Mouse (Mus musculus): ENCODE measurements around the gene Abcd4. TPM values are rescaled to one million over a fixed set of nuclear protein-coding genes. Genes with fewer than 3 reads are reported as not detected.

Gene Abcd4
- polyA plus RNA-seq, 1 experiment: 16.6 TPM

- H3K27ac ChIP-seq (ENCODE audit: insufficient read depth, low read length): no peak overlapping the region
- H3K27me3 ChIP-seq (ENCODE audit: control insufficient read depth, insufficient read depth, low read length): peaks cover 8% of the 10 kb centered on the region; the same call in 1 of the 2 replicates
- no peaks in the 10 kb centered on the region for H3K36me3 ChIP-seq (ENCODE audit: control insufficient read depth, insufficient read depth, low read length)
- WGBS: 77% methylated on average over 11 of the region's 11 CpGs
- H3K4me1 ChIP-seq (ENCODE audit: control insufficient read depth, insufficient read depth, insufficient read length): no peaks in the 10 kb centered on the region
- DNase-seq (ENCODE audit: low read depth in 1 of 2, low spot score in 2 of 2): no peak
- H3K4me3 ChIP-seq (ENCODE audit: extremely low read depth, insufficient read depth, insufficient read length): no peak overlapping the region
- TF ChIP-seq POLR2A (IDR thresholded peaks at IDR 0.05; ENCODE audit: low read depth, low read length) (no peak), CTCF (IDR thresholded peaks at IDR 0.05; ENCODE audit: extremely low read depth, insufficient read depth, insufficient read length, insufficient replicate concordance) (no peak)
Observed at GRCm38 (mm10) chr12:84577768-84578439, 39.3 kb downstream of the Abcd4 start.

GRCm38 (mm10) chr12:84573094-84573493 lies 44.1 kb downstream of the Abcd4 start:
- WGBS: 41% methylated on average over 7 of the region's 7 CpGs

GRCm38 (mm10) chr12:84572341-84572720 lies 44.9 kb downstream of the Abcd4 start:
- Histone ChIP-seq H3K27me3 (ENCODE audit: control insufficient read depth, insufficient read depth, low read length) (peaks cover 39% of the 10 kb centered on the region), H3K4me3 (ENCODE audit: extremely low read depth, insufficient read depth, insufficient read length) (no peak overlapping the region), H3K27ac (ENCODE audit: insufficient read depth, low read length) (no peak overlapping the region), H3K36me3 (ENCODE audit: control insufficient read depth, insufficient read depth, low read length) (no peaks in the 10 kb centered on the region), H3K4me1 (ENCODE audit: control insufficient read depth, insufficient read depth, insufficient read length) (no peaks in the 10 kb centered on the region)
- 19% methylated on average over 7 of the region's 7 CpGs for WGBS
- no peak for TF ChIP-seq CTCF (IDR thresholded peaks at IDR 0.05; ENCODE audit: extremely low read depth, insufficient read depth, insufficient read length, insufficient replicate concordance)
- no peak for TF ChIP-seq POLR2A (IDR thresholded peaks at IDR 0.05; ENCODE audit: low read depth, low read length)
- DNase-seq (ENCODE audit: low read depth in 1 of 2, low spot score in 2 of 2): no peak

More at GRCm38 (mm10) chr12:84573094-84573493, 44.1 kb downstream of the Abcd4 start:
- H3K27me3 ChIP-seq (ENCODE audit: control insufficient read depth, insufficient read depth, low read length): peaks cover 39% of the 10 kb centered on the region
- no peaks in the 10 kb centered on the region for H3K36me3 ChIP-seq (ENCODE audit: control insufficient read depth, insufficient read depth, low read length)
- H3K4me1 ChIP-seq (ENCODE audit: control insufficient read depth, insufficient read depth, insufficient read length): no peaks in the 10 kb centered on the region
- no peak overlapping the region for H3K4me3 ChIP-seq (ENCODE audit: extremely low read depth, insufficient read depth, insufficient read length)
- no peak overlapping the region for H3K27ac ChIP-seq (ENCODE audit: insufficient read depth, low read length)
- no peak for TF ChIP-seq POLR2A (IDR thresholded peaks at IDR 0.05; ENCODE audit: low read depth, low read length)
- TF ChIP-seq CTCF (IDR thresholded peaks at IDR 0.05; ENCODE audit: extremely low read depth, insufficient read depth, insufficient read length, insufficient replicate concordance): no peak
- no peak for DNase-seq (ENCODE audit: low read depth in 1 of 2, low spot score in 2 of 2)

GRCm38 (mm10) chr12:84571466-84572340 lies 45.5 kb downstream of the Abcd4 start:
- H3K4me3 ChIP-seq (ENCODE audit: extremely low read depth, insufficient read depth, insufficient read length): no peak overlapping the region
- no peak for DNase-seq (ENCODE audit: low read depth in 1 of 2, low spot score in 2 of 2)
- no peak for TF ChIP-seq POLR2A (IDR thresholded peaks at IDR 0.05; ENCODE audit: low read depth, low read length)
- no peak for TF ChIP-seq CTCF (IDR thresholded peaks at IDR 0.05; ENCODE audit: extremely low read depth, insufficient read depth, insufficient read length, insufficient replicate concordance)
- H3K4me1 ChIP-seq (ENCODE audit: control insufficient read depth, insufficient read depth, insufficient read length): no peaks in the 10 kb centered on the region
- no peak overlapping the region for H3K27ac ChIP-seq (ENCODE audit: insufficient read depth, low read length)
- H3K36me3 ChIP-seq (ENCODE audit: control insufficient read depth, insufficient read depth, low read length): no peaks in the 10 kb centered on the region
- WGBS: 7% methylated on average over 43 of the region's 43 CpGs
- peaks cover 39% of the 10 kb centered on the region for H3K27me3 ChIP-seq (ENCODE audit: control insufficient read depth, insufficient read depth, low read length)

GRCm38 (mm10) chr12:84570694-84571415 lies 46.4 kb downstream of the Abcd4 start:
- no peak for DNase-seq (ENCODE audit: low read depth in 1 of 2, low spot score in 2 of 2)
- Histone ChIP-seq H3K4me1 (ENCODE audit: control insufficient read depth, insufficient read depth, insufficient read length) (no peaks in the 10 kb centered on the region), H3K27me3 (ENCODE audit: control insufficient read depth, insufficient read depth, low read length) (peaks cover 39% of the 10 kb centered on the region), H3K27ac (ENCODE audit: insufficient read depth, low read length) (no peak overlapping the region), H3K4me3 (ENCODE audit: extremely low read depth, insufficient read depth, insufficient read length) (no peak overlapping the region), H3K36me3 (ENCODE audit: control insufficient read depth, insufficient read depth, low read length) (no peaks in the 10 kb centered on the region)
- TF ChIP-seq CTCF (IDR thresholded peaks at IDR 0.05; ENCODE audit: extremely low read depth, insufficient read depth, insufficient read length, insufficient replicate concordance): no peak
- 7% methylated on average over 34 of the region's 34 CpGs for WGBS

GRCm38 (mm10) chr12:84569976-84570693 lies 47.1 kb downstream of the Abcd4 start:
- Histone ChIP-seq H3K27ac (ENCODE audit: insufficient read depth, low read length) (no peak overlapping the region), H3K27me3 (ENCODE audit: control insufficient read depth, insufficient read depth, low read length) (peaks cover 39% of the 10 kb centered on the region), H3K4me3 (ENCODE audit: extremely low read depth, insufficient read depth, insufficient read length) (no peak overlapping the region), H3K4me1 (ENCODE audit: control insufficient read depth, insufficient read depth, insufficient read length) (no peaks in the 10 kb centered on the region), H3K36me3 (ENCODE audit: control insufficient read depth, insufficient read depth, low read length) (no peaks in the 10 kb centered on the region)
- WGBS: 9% methylated on average over 35 of the region's 40 CpGs
- no peak for TF ChIP-seq CTCF (IDR thresholded peaks at IDR 0.05; ENCODE audit: extremely low read depth, insufficient read depth, insufficient read length, insufficient replicate concordance)
- no peak for TF ChIP-seq POLR2A (IDR thresholded peaks at IDR 0.05; ENCODE audit: low read depth, low read length)
- no peak for DNase-seq (ENCODE audit: low read depth in 1 of 2, low spot score in 2 of 2)
